Mouse (Mus musculus) kidney, adult 18-20 months (tissue): ENCODE results near the gene Cbln4.

ENCODE experiments used
- DNase-seq: peaks from one replicate; pipeline ENCODE4 v3.0.0; 2021

The Cbln4 gene

GRCm38 (mm10) chr2:172043235-172043610, at the start of gene Cbln4:
Gene Cbln4, minus strand, starts transcription at chr2:172043466.
- DNase-seq = no peak

- no peak for DNase-seq
These were observed 35.3 kb upstream of the Cbln4 start for GRCm38 (mm10) chr2:172078596-172078995.

DNA sequence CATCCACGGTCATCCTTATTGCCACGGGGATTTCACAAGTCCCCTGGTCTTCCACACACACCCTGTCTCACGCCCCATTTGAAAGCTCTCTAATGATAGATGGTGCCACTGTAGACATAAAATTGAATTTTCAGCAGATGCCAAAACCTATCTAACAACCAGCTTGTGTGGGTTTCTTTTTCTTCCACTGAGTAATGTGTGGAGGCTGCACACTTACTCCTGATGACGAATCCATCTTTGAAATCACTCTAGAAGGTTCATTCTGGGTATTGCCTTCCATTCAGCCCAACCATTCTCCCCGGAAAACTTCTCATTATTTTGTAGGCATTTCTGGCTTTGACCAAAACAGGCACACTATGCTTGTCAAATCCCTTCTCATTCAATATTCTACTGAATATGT, 33.0 kb upstream of the Cbln4 start:
- no peak for DNase-seq

DNA sequence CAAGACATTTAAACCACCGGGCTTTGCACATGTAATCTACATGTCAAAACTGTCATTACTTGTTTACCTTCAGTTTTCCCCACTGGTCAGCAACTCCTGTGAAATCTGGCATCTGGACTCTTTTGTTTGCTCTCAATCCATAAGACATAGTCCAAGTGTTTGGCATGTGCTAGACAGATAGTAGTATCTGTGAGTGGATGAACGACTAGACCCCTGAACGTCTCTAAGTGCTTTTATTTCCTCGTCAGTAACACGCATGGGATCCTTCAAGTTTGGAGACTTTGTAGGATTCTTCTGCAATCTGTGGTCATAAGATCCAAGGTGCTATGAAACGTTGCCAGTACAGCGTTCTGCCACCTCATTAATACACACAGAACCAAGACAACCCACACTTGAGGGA, 19.6 kb upstream of the Cbln4 start:
- DNase-seq = no peak

GRCm38 (mm10) chr2:172059747-172060146, 16.5 kb upstream of the Cbln4 start:
- no peak for DNase-seq

GRCm38 (mm10) chr2:172058936-172059665, 15.8 kb upstream of the Cbln4 start:
- DNase-seq = no peak

DNA sequence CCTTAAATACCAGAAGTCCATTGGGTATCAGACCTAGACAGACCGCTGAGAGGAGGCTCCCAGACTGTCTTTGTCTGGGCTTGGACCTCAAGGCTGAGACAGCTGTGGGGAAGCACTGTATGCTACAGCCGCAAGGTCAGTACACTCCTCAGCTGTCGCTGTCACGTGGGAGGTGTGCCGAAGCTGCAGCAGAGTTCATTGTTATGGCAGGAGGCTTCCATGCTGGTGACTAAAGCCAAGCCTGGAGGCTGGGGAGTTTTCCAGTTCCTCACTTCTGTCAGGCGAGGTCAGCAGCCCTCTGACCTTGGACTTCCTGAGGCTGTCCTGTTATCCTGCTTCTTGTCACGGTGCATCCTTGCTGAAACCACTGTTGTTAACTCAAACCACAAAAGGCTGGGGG, 2.7 kb upstream of the Cbln4 start:
- no peak for DNase-seq

DNA sequence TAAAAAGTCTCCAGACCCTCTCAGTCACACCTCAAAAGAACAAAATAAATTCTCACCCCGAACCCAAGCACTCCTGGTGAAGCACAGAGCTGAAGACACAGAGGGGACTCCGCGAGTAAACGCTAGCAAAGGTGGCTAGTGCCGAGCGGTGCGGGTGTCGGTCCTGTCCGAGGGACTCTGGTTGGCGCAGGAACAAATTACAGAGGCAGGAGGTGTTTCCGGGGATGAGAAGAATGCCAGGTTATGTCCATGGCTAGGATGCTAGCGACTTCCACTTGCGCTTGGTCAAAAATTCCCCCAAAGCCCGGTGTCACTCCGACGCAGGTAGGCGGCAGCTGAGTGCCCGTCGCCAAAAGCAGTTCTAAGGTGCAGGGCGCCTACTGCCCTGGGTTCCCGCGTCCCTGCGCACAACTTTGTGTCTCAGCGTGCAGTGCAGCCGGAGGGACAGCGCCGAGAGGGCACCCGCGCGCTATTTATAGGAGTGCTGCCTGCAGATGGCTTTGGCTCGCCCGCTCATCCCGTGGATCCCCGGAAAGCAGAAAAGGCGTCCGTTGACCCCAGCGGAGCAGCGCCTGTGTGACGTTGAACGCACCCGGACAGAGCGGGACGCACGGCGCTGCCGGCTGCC, 545 bp downstream of the Cbln4 start:
- no peak for DNase-seq

DNA sequence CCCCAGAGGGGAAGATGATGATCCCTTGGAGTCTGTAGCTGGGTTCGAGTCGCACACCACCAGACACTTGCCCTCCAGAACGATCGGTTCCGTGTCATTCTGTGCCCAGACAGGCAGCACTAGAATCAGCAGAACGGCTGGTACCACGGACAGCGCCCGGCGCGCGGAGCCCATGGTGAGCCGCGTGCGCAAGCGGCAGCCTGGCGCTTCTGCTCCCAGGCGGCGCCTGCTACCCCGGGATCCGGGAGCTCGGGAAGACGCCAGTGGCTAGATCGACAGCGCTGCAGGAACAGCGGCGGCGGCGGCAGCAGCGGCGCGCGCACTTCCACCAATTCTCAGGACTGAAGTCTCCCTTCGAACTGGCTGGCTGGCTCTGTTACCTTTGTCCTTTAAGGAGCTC, 1.1 kb downstream of the Cbln4 start:
- peak; percentile 61 for DNase-seq

DNA sequence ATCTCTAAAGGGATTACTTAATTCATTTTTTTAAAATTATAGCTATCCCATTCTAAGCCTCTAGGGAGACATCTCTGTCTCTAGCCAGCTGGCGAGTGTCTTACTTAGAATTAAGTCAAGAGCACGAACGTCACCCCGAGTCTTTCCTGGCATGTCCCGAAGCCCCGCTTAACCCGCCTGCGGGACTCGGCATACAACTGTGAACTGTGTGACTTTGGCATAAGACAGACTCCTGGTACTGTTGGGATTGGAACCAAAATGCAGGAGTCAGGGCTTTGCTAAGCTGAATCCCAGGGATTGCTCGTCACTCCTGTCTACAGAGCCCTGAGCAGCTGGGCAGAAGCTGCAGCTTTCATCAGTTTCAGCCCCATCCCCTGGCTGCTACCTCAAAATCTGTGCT, 2.4 kb downstream of the Cbln4 start:
- no peak for DNase-seq

- DNase-seq = no peak
These were observed 3.7 kb downstream of the Cbln4 start for GRCm38 (mm10) chr2:172039601-172040000.

- DNase-seq = no peak
These were observed 9.0 kb downstream of the Cbln4 start for GRCm38 (mm10) chr2:172034281-172034680.

GRCm38 (mm10) chr2:172025459-172026130, 17.7 kb downstream of the Cbln4 start:
- no peak for DNase-seq

GRCm38 (mm10) chr2:172006726-172007125, 36.5 kb downstream of the Cbln4 start:
- no peak for DNase-seq

GRCm38 (mm10) chr2:172005970-172006369, 37.3 kb downstream of the Cbln4 start:
- no peak for DNase-seq

DNA sequence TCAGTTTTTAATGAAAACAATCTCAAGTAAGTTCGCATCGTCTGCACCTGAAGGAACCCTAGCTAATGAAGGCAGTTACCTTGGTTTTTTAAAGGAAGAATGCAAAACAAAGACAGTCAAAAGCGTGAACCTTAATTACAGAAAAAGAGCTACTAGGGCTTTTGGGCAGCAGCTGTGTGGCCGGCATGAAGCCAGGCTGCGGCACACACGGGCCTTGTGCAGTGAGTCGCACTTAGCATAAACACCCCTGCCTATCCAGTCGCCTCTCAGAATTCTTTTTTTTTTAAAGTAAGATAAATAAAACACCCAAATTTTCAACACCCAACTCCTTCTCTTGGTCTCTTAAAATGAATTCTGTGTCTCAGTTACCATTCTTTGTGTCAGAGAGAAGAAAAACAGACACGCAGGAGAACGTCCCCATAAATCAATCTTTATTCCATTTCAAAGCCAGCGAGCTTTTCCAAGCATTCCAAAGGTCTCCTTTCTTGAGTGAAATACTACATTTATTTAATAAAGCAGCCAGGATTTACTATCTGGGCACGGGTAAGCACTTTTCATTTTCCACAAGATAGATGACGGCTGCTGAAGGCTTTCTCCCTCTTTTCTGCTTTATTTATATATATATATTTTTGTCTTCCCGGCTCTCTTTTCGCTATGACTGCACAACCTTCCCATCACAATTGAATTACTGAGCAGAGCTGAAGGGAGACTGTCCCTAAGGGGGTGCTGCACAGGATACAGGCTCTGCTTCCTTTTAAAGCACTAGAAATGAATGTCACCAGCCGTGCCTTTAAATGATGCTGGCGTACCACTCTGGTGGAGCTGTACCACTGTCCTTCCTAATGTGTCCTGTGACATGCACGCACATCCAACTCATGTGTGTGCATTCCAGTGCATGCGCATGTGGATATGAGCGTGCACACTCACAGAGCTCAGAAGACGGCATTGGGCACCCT, 39.0 kb downstream of the Cbln4 start:
- no peak for DNase-seq

GRCm38 (mm10) chr2:171996979-171997686, 46.1 kb downstream of the Cbln4 start:
- no peak for DNase-seq

DNA sequence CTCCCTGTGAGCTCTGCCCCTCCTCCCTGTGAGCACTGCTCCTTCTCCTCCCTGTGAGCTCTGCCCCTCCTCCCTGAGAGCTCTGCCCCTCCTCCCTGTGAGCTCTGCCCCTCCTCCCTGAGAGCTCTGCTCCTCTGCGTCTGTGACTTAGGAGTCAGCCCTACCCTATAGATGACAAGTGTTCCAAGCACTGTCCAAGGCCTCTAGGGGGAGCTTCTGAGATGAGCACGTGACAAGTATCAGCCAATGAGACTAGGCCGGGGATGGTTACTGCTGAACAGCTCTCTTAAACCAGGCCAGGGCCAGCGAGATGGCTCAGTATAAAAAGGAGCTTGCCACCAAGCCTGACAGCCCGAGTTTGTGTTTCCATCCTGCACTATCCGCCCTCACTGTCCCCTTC, 48.4 kb downstream of the Cbln4 start:
- no peak for DNase-seq

- DNase-seq = no peak
These were observed 49.0 kb downstream of the Cbln4 start for GRCm38 (mm10) chr2:171994240-171994639.

- DNase-seq = no peak
These were observed 56.6 kb downstream of the Cbln4 start for GRCm38 (mm10) chr2:171986686-171987085.
